Mouse (Mus musculus) cortical plate, adult 2 months (tissue): ENCODE data around the gene Fbln2.

ENCODE experiments used
- CTCF ChIP-seq: fragments of 200-500 bp; IDR thresholded peaks from 2 replicates; pipeline ENCODE4 v1.5.1; 2011; ENCODE audit warnings: mild to moderate bottlenecking, control low read depth, low read length; ENCODE audit not compliant: insufficient read depth; ENCODE audit errors: extremely low read depth
- POLR2A ChIP-seq: fragments of 200-500 bp; IDR thresholded peaks from 2 replicates; pipeline ENCODE4 v1.6.1; 2011; ENCODE audit warnings: mild to moderate bottlenecking, low read length, control low read depth; ENCODE audit not compliant: insufficient read depth; ENCODE audit errors: extremely low read depth

- TF ChIP-seq CTCF (no peak), POLR2A (no peak)
Observed at GRCm38 (mm10) chr6:91266647-91267046, 54.4 kb downstream of the Fbln2 start.
